Mouse (Mus musculus) spleen, adult 2 months (tissue): ENCODE measurements at regions not wholly inside any gene's neighbourhood (a gene's known extent, or its start where the extent isn't known, plus 50 kb on each side); places are given as distances from the start of the nearest gene placed in this dataset.
"Not testable (repeated sequence)": the region's sequence is repeated elsewhere in the genome, so short reads cannot be mapped to it uniquely, and the experiment has no call there.

ENCODE experiments used
- DNase-seq, 2 experiments: peaks; one replicate each; pipeline versions ENCODE4 v3.0.0 to v3.0.0-alpha.2; 2012 to 2021; ENCODE audit warnings: low spot score in 2 of 2, low read depth in 1 of 2
- H3K27ac ChIP-seq: fragments of 200-500 bp; 2 replicates; pipeline ENCODE4 v1.5.1; 2012; ENCODE audit warnings: low read length, inconsistent platforms; ENCODE audit not compliant: insufficient read depth
- H3K27me3 ChIP-seq: fragments of 200-500 bp; 2 replicates; pipeline ENCODE4 v1.6.1; 2012; ENCODE audit warnings: mild to moderate bottlenecking, moderate library complexity, low read length, inconsistent platforms; ENCODE audit not compliant: control insufficient read depth, insufficient read depth
- H3K36me3 ChIP-seq: fragments of 200-500 bp; 2 replicates; pipeline ENCODE4 v1.6.1; 2012; ENCODE audit warnings: mild to moderate bottlenecking, low read length, inconsistent platforms; ENCODE audit not compliant: control insufficient read depth, insufficient read depth
- H3K4me1 ChIP-seq: fragments of 200-500 bp; 2 replicates; pipeline ENCODE4 v1.6.1; 2011; ENCODE audit warnings: inconsistent platforms; ENCODE audit not compliant: control insufficient read depth, insufficient read depth, insufficient read length
- H3K4me3 ChIP-seq: fragments of 200-500 bp; 2 replicates; pipeline ENCODE4 v1.5.1; 2011; ENCODE audit warnings: mild to moderate bottlenecking, inconsistent platforms; ENCODE audit not compliant: insufficient read depth, insufficient read length; ENCODE audit errors: extremely low read depth
- CTCF ChIP-seq: fragments of 200-500 bp; IDR thresholded peaks from 2 replicates; pipeline ENCODE4 v1.5.1; 2011; ENCODE audit warnings: mild to moderate bottlenecking, inconsistent platforms; ENCODE audit not compliant: insufficient read depth, insufficient read length, insufficient replicate concordance; ENCODE audit errors: extremely low read depth
- POLR2A ChIP-seq: fragments of 200-500 bp; IDR thresholded peaks from 2 replicates; pipeline ENCODE4 v1.6.1; 2011; ENCODE audit warnings: low read depth, low read length, inconsistent platforms
- WGBS: fragments of 180-500 bp; shearing (Covaris S2); methylation state at CpG from one replicate; pipeline ENCODE4 v1.1.7; 2018; 5-methylcytosine and 5-hydroxymethylcytosine counted together

- H3K27me3 ChIP-seq: no peaks in the 10 kb centered on the region
- TF ChIP-seq CTCF (no peak), POLR2A (no peak)
- no peaks in the 10 kb centered on the region for H3K4me1 ChIP-seq
- H3K4me3 ChIP-seq: no peak overlapping the region
- H3K27ac ChIP-seq: no peak overlapping the region
- no peak for DNase-seq
- H3K36me3 ChIP-seq: no peaks in the 10 kb centered on the region
- WGBS: 69% methylated on average over 5 of the region's 5 CpGs
Observed at GRCm38 (mm10) chr13:103622324-103622723, 152.1 kb downstream of the Srek1 start.

DNA sequence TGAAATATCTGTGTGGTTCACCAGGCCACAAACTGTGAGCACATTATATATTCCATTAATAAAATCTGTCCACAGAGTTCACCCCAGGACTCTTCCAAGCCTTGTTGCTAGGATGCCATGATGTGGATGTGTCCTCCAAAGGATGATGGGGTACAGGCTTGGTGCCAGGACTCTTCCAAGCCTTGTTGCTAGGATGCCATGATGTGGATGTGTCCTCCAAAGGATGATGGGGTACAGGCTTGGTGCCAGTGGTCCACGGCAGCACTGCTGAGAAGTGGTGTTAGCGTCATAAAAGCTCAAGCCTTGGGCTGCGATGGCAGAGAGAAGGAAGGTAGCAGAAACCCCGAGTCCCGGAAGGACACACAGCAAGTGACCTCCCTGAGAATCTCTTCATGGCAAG is 153.4 kb downstream of the Srek1 start:
- 87% methylated on average over 5 of the region's 5 CpGs for WGBS
- DNase-seq: not testable (repeated sequence)

GRCm38 (mm10) chr13:103613333-103613725 is 161.1 kb downstream of the Srek1 start:
- WGBS: 91% methylated on average over 10 of the region's 10 CpGs
- Histone ChIP-seq H3K4me3 (no peak overlapping the region), H3K4me1 (no peaks in the 10 kb centered on the region), H3K36me3 (no peaks in the 10 kb centered on the region), H3K27ac (no peak overlapping the region), H3K27me3 (no peaks in the 10 kb centered on the region)
- TF ChIP-seq POLR2A (no peak), CTCF (no peak)
- no peak for DNase-seq

More for the DNA sequence above, 153.4 kb downstream of the Srek1 start:
- H3K27ac ChIP-seq, H3K27me3 ChIP-seq, H3K4me1 ChIP-seq, H3K4me3 ChIP-seq, H3K36me3 ChIP-seq: not testable (repeated sequence)

GRCm38 (mm10) chr13:103612720-103613332 is 161.6 kb downstream of the Srek1 start:
- Histone ChIP-seq H3K36me3 (no peaks in the 10 kb centered on the region), H3K27me3 (no peaks in the 10 kb centered on the region), H3K4me1 (no peaks in the 10 kb centered on the region), H3K4me3 (no peak overlapping the region), H3K27ac (no peak overlapping the region)
- no peak for DNase-seq
- 86% methylated on average over 11 of the region's 11 CpGs for WGBS
- TF ChIP-seq CTCF: no peak
- TF ChIP-seq POLR2A: no peak

GRCm38 (mm10) chr13:103602302-103602701 is 172.1 kb downstream of the Srek1 start:
- no peak overlapping the region for H3K4me3 ChIP-seq
- no peaks in the 10 kb centered on the region for H3K27me3 ChIP-seq
- 91% methylated on average over 5 of the region's 5 CpGs for WGBS
- no peaks in the 10 kb centered on the region for H3K4me1 ChIP-seq
- no peaks in the 10 kb centered on the region for H3K36me3 ChIP-seq
- H3K27ac ChIP-seq: no peak overlapping the region
- no peak for TF ChIP-seq CTCF
- TF ChIP-seq POLR2A: no peak
- no peak for DNase-seq

DNA sequence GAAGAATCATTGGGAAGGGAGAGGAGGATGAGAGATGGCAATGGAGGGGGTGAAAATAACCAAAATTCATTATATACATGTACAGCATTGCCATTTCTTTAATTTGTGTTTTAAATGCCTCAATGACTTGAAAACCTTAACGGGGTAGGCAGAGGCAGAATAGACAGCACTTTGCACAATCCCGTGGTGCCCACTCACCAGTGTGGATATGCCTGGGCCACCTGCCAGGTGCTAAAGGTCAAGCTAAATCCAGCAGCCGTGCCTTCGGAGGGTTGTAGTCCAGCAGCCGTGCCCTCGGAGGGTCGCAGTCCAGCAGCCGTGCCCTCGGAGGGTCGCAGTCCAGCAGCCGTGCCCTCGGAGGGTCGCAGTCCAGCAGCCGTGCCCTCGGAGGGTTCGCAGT is 182.0 kb downstream of the Srek1 start:
- 72% methylated on average over 16 of the region's 16 CpGs for WGBS
- Histone ChIP-seq H3K4me3 (no peak overlapping the region), H3K36me3 (no peaks in the 10 kb centered on the region), H3K4me1 (no peaks in the 10 kb centered on the region), H3K27ac (no peak overlapping the region), H3K27me3 (no peaks in the 10 kb centered on the region)
- TF ChIP-seq CTCF (no peak), POLR2A (no peak)
- no peak for DNase-seq

GRCm38 (mm10) chr13:103591874-103592273 is 182.5 kb downstream of the Srek1 start:
- Histone ChIP-seq H3K4me1 (no peaks in the 10 kb centered on the region), H3K36me3 (no peaks in the 10 kb centered on the region), H3K27ac (no peak overlapping the region), H3K4me3 (no peak overlapping the region), H3K27me3 (no peaks in the 10 kb centered on the region)
- 80% methylated on average over 6 of the region's 6 CpGs for WGBS
- TF ChIP-seq CTCF: no peak
- TF ChIP-seq POLR2A: no peak
- DNase-seq: no peak

DNA sequence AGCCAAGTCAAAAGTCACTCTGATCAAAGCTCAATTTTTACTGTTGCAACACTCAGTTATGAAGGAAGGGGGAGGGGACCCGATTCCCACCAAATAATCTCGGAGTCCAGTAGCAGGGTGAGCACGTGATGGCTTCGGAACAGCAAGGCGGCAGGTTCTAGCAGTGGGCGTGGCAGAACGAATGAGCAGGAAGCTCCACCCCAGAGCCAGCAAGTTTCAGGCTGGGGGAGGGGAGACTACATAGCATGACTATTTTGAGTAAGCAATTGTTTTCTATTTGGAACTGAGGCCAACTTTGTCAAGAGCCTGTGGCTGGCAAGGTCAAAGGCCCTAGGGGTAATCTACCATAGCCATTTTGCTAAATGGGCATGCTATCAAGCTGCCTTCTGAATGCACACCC is 183.0 kb downstream of the Srek1 start:
- DNase-seq, H3K27ac ChIP-seq, H3K4me1 ChIP-seq: not testable (repeated sequence)

More for the DNA sequence above, 183.0 kb downstream of the Srek1 start:
- not testable (repeated sequence) for H3K4me3 ChIP-seq, H3K36me3 ChIP-seq, H3K27me3 ChIP-seq
- WGBS: 77% methylated on average over 7 of the region's 7 CpGs
